Mouse (Mus musculus): ENCODE results near the gene Coil. TPM values are rescaled to one million over a fixed set of nuclear protein-coding genes. Genes with fewer than 3 reads are reported as not detected.

Gene Coil
- total and polyA plus RNA-seq, 3 experiments = 28.5 to 37.4 (median 35.4) TPM

DNA sequence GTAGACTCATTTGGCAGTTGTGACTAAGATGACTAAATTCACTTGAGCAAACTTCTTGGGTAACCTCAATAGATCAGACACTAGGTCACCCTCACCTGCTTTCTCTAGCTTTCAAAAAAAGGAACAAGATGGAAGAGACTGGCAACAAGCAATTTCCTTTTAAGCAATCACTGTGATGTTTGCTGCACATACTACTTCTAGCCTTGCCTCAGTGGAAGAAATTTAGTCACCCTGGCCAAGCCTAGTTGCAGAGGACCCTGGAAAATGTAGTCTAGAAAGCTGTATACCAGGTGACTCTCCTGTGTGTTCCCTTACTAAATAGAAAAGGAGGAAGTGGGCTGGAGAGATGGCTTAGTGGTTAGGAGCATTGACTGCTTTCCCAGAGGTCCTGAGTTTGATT lies 36.4 kb downstream of the Coil start:
- no peak overlapping the region for H3K4me2 ChIP-seq (ENCODE audit: insufficient read depth, low read depth, poor library complexity, severe bottlenecking)
- peaks cover 25 to 60% of the 10 kb centered on the region in 2 experiments for H3K4me1 ChIP-seq (ENCODE audit: control insufficient read depth in 1 of 2, insufficient read depth in 2 of 2)
- H3K27ac ChIP-seq (ENCODE audit: insufficient read depth, low read depth) = no peak overlapping the region
- no peak for TF ChIP-seq PAX5 (IDR thresholded peaks at IDR 0.05; ENCODE audit: low read length)
- TF ChIP-seq MAZ (IDR thresholded peaks at IDR 0.05; ENCODE audit: low read depth, low read length) = no peak
- TF ChIP-seq SMC3 (IDR thresholded peaks at IDR 0.05; ENCODE audit: low read depth, low read length) = no peak
- no peak for TF ChIP-seq JUN (IDR thresholded peaks at IDR 0.05; ENCODE audit: insufficient read depth, low read depth, low read length)
- TF ChIP-seq ETS1 (conservative IDR thresholded peaks at IDR 0.05; ENCODE audit: low read depth, low read length) = no peak
- TF ChIP-seq JUND (conservative IDR thresholded peaks at IDR 0.05; ENCODE audit: low read depth, low read length) = no peak
- no peak for TF ChIP-seq MEF2A (IDR thresholded peaks at IDR 0.05; ENCODE audit: borderline replicate concordance, low read depth, low read length)
- no peak for TF ChIP-seq HCFC1 (IDR thresholded peaks at IDR 0.05; ENCODE audit: low read depth, low read length)
- no peaks in the 10 kb centered on the region for H3K27me3 ChIP-seq (replicated peaks)
- dilution Hi-C loops (cut with MboI; ENCODE audit: extremely low pct_ligation_motif_present, extremely low pct_unique_long_range_greater_than_20kb, low sequenced_read_pairs) (no loop called here), in situ Hi-C loops (cut with MboI; ENCODE audit: low pct_ligation_motif_present, low pct_unique_long_range_greater_than_20kb, low sequenced_read_pairs) (no loop called here)
- no peak overlapping the region for H3K4me3 ChIP-seq (replicated peaks in 1 of 3; ENCODE audit: low read depth in 2 of 3, low read length in 2 of 3, poor library complexity in 1 of 3)
- peaks cover 19% of the 10 kb centered on the region for H3K79me2 ChIP-seq (replicated peaks; ENCODE audit: control insufficient read depth, extremely low read depth, insufficient read depth, poor library complexity, severe bottlenecking)
- no peaks in the 10 kb centered on the region for H3K9me3 ChIP-seq (replicated peaks; ENCODE audit: low read length)
- H3K9ac ChIP-seq (ENCODE audit: insufficient read depth, low read depth) = no peak overlapping the region
- no peak for DNase-seq (ENCODE audit: extremely low read depth)
- H3K36me3 ChIP-seq (replicated peaks in 1 of 2; ENCODE audit: control insufficient read depth in 1 of 2, insufficient read depth in 1 of 2, low read length in 1 of 2) = peaks cover 38 to 91% of the 10 kb centered on the region in 2 experiments

DNA sequence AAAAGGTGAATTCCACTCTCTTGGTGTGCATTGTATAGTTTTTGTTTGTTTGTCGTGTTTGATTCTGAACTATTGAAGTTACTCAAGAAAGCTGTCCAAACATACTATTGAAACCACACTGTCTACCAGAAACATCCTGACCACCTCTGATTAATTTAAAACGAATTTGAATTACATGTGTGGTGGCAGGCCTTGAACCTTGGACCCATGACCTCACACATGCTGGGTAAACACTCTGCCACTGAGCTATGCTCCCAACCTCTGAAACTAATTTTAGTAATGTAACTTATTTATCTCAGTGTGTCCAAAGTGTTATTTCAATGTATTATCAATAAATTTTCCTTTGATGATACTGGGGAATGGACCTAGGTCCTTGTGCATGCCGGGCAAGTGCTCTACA lies 37.5 kb downstream of the Coil start:
- Histone ChIP-seq H3K4me1 (ENCODE audit: control insufficient read depth in 1 of 2, insufficient read depth in 2 of 2) (peaks cover 19 to 51% of the 10 kb centered on the region in 2 experiments), H3K27me3 (replicated peaks) (no peaks in the 10 kb centered on the region), H3K4me3 (replicated peaks in 1 of 3; ENCODE audit: low read depth in 2 of 3, low read length in 2 of 3, poor library complexity in 1 of 3) (no peak overlapping the region), H3K9ac (ENCODE audit: insufficient read depth, low read depth) (no peak overlapping the region), H3K4me2 (ENCODE audit: insufficient read depth, low read depth, poor library complexity, severe bottlenecking) (no peak overlapping the region), H3K36me3 (replicated peaks in 1 of 2; ENCODE audit: control insufficient read depth in 1 of 2, insufficient read depth in 1 of 2, low read length in 1 of 2) (peaks cover 47 to 93% of the 10 kb centered on the region in 2 experiments), H3K9me3 (replicated peaks; ENCODE audit: low read length) (no peaks in the 10 kb centered on the region), H3K79me2 (replicated peaks; ENCODE audit: control insufficient read depth, extremely low read depth, insufficient read depth, poor library complexity, severe bottlenecking) (peaks cover 11% of the 10 kb centered on the region), H3K27ac (ENCODE audit: insufficient read depth, low read depth) (no peak overlapping the region)
- in situ Hi-C loops (cut with MboI; ENCODE audit: low pct_ligation_motif_present, low pct_unique_long_range_greater_than_20kb, low sequenced_read_pairs) = no loop called here
- TF ChIP-seq JUND (conservative IDR thresholded peaks at IDR 0.05; ENCODE audit: low read depth, low read length) (no peak), POLR2AphosphoS2 (IDR thresholded peaks at IDR 0.05; ENCODE audit: low read depth, low read length) (no peak), USF1 (IDR thresholded peaks at IDR 0.05; ENCODE audit: low read depth, low read length) (no peak), HCFC1 (IDR thresholded peaks at IDR 0.05; ENCODE audit: low read depth, low read length) (no peak), SIN3A (IDR thresholded peaks at IDR 0.05; ENCODE audit: low read length) (no peak), JUN (IDR thresholded peaks at IDR 0.05; ENCODE audit: insufficient read depth, low read depth, low read length) (no peak), CHD2 (IDR thresholded peaks at IDR 0.05; ENCODE audit: low read length) (no peak), IRF4 (IDR thresholded peaks at IDR 0.05; ENCODE audit: low read depth, low read length) (no peak), UBTF (IDR thresholded peaks at IDR 0.05; ENCODE audit: low read depth, low read length) (no peak), ZMIZ1 (IDR thresholded peaks at IDR 0.05; ENCODE audit: low read depth, low read length) (no peak), GABPA (IDR thresholded peaks at IDR 0.05; ENCODE audit: insufficient replicate concordance, low read depth, low read length) (no peak), SMC3 (IDR thresholded peaks at IDR 0.05; ENCODE audit: low read depth, low read length) (no peak), ZNF384 (IDR thresholded peaks at IDR 0.05; ENCODE audit: low read depth, low read length) (no peak), NRF1 (IDR thresholded peaks at IDR 0.05; ENCODE audit: low read depth, low read length) (no peak)
- dilution Hi-C loops (cut with MboI; ENCODE audit: extremely low pct_ligation_motif_present, extremely low pct_unique_long_range_greater_than_20kb, low sequenced_read_pairs) = no loop called here
- no peak for DNase-seq (ENCODE audit: extremely low read depth)
